Mouse (Mus musculus) ES-E14 (cell line): ENCODE results near the gene Olfr920.

Experiments
- CHD2 ChIP-seq: IDR thresholded peaks from 2 replicates; pipeline ENCODE4 v1.6.1; 2014; ENCODE audit warnings: mild to moderate bottlenecking, low read depth, low read length, inconsistent platforms
- HCFC1 ChIP-seq: IDR thresholded peaks from 2 replicates; pipeline ENCODE4 v1.6.1; 2012; ENCODE audit warnings: low read length, inconsistent platforms, borderline replicate concordance; ENCODE audit not compliant: insufficient read depth
- MAFK ChIP-seq: IDR thresholded peaks from 2 replicates; pipeline ENCODE4 v1.6.1; 2014; ENCODE audit warnings: mild to moderate bottlenecking, low read depth, low read length, inconsistent platforms; ENCODE audit not compliant: insufficient read depth
- ZC3H11A ChIP-seq: IDR thresholded peaks from 2 replicates; pipeline ENCODE4 v1.6.1; 2012; ENCODE audit warnings: low read depth, mild to moderate bottlenecking, inconsistent platforms, low read length, borderline replicate concordance
- ZNF384 ChIP-seq: IDR thresholded peaks from 2 replicates; pipeline ENCODE4 v1.6.1; 2012; ENCODE audit warnings: low read depth, low read length, inconsistent platforms

GRCm38 (mm10) chr9:38792689-38793088 is 40.6 kb downstream of the Olfr920 start:
- TF ChIP-seq CHD2 (no peak), ZC3H11A (no peak), HCFC1 (no peak), ZNF384 (no peak), MAFK (no peak)
